Mouse (Mus musculus) myocyte (in vitro differentiated cells): ENCODE data around the gene Tac4. TPM values are rescaled to one million over a fixed set of nuclear protein-coding genes. Genes with fewer than 3 reads are reported as not detected.

Experiments used
- H3K27me3 ChIP-seq: one replicate; pipeline ENCODE4 v1.6.1; 2011; ENCODE audit not compliant: control insufficient read depth, insufficient read depth, insufficient read length
- H3K36me3 ChIP-seq: one replicate; pipeline ENCODE4 v1.6.1; 2011; ENCODE audit not compliant: control insufficient read depth, insufficient read depth
- H3K4me2 ChIP-seq: one replicate; pipeline ENCODE4 v1.6.1; 2011; ENCODE audit warnings: low read depth, control low read depth
- H3K4me3 ChIP-seq: one replicate; pipeline ENCODE4 v1.5.1; 2011; ENCODE audit warnings: mild to moderate bottlenecking, control low read depth, moderate library complexity
- H3K79me2 ChIP-seq: one replicate; pipeline ENCODE4 v1.6.1; 2011; ENCODE audit not compliant: control insufficient read depth, insufficient read depth
- H3ac ChIP-seq: one replicate; pipeline ENCODE4 v1.6.1; 2011; ENCODE audit not compliant: control insufficient read depth, insufficient read length
- CEBPB ChIP-seq: IDR thresholded peaks from 2 replicates; pipeline ENCODE4 v1.6.1; 2011; ENCODE audit warnings: mild to moderate bottlenecking, moderate library complexity; ENCODE audit not compliant: poor library complexity, insufficient read depth, severe bottlenecking
- E2F4 ChIP-seq: IDR thresholded peaks from one replicate; pipeline ENCODE4 v1.6.1; 2011; ENCODE audit warnings: mild to moderate bottlenecking, control low read depth, moderate library complexity; ENCODE audit not compliant: insufficient read depth
- MAX ChIP-seq: IDR thresholded peaks from one replicate; pipeline ENCODE4 v1.6.1; 2011; ENCODE audit warnings: low read depth, mild to moderate bottlenecking, control low read depth
- MYOD1 ChIP-seq, 3 experiments: IDR thresholded peaks; one replicate each; pipeline ENCODE4 v1.6.1; 2011; ENCODE audit warnings: control low read depth in 2 of 3, low read depth in 2 of 3, mild to moderate bottlenecking in 2 of 3, moderate library complexity in 1 of 3; ENCODE audit not compliant: insufficient read length in 2 of 3, control insufficient read depth in 1 of 3
- MYOG ChIP-seq, 3 experiments: IDR thresholded peaks; one replicate each; pipeline ENCODE4 v1.6.1; 2011; ENCODE audit warnings: control low read depth in 2 of 3, low read depth in 2 of 3, mild to moderate bottlenecking in 2 of 3; ENCODE audit not compliant: insufficient read length in 2 of 3, control insufficient read depth in 1 of 3, insufficient read depth in 1 of 3
- POLR2A ChIP-seq: IDR thresholded peaks from one replicate; pipeline ENCODE4 v1.6.1; 2011; ENCODE audit warnings: low read depth, mild to moderate bottlenecking, control low read depth, moderate library complexity; ENCODE audit not compliant: insufficient read length
- POLR2AphosphoS2 ChIP-seq: IDR thresholded peaks from one replicate; pipeline ENCODE4 v1.6.1; 2011; ENCODE audit warnings: low read depth, control low read depth; ENCODE audit not compliant: insufficient read length
- REST ChIP-seq: IDR thresholded peaks from one replicate; pipeline ENCODE4 v1.6.1; 2011; ENCODE audit warnings: mild to moderate bottlenecking, control low read depth, moderate library complexity; ENCODE audit not compliant: insufficient read depth, insufficient read length
- SRF ChIP-seq: IDR thresholded peaks from one replicate; pipeline ENCODE4 v1.6.1; 2011; ENCODE audit warnings: low read depth; ENCODE audit not compliant: control insufficient read depth, insufficient read length
- TCF12 ChIP-seq: IDR thresholded peaks from one replicate; pipeline ENCODE4 v1.6.1; 2011; ENCODE audit warnings: mild to moderate bottlenecking, control low read depth; ENCODE audit not compliant: poor library complexity, insufficient read depth, severe bottlenecking
- TCF3 ChIP-seq: IDR thresholded peaks from one replicate; pipeline ENCODE4 v1.6.1; 2011; ENCODE audit warnings: low read depth, control low read depth; ENCODE audit not compliant: insufficient read length
- USF1 ChIP-seq: IDR thresholded peaks from one replicate; pipeline ENCODE4 v1.6.1; 2011; ENCODE audit warnings: low read depth, mild to moderate bottlenecking, control low read depth, moderate library complexity
- polyA plus RNA-seq: library from polyadenylated mRNA; unstranded; fragments of >200 nt; fragmentation: generic; extraction: Trizol; gene quantifications from one replicate; pipeline ENCODE4 v1.2.1, GENCODE M21; 2012; ENCODE audit warnings: missing spikeins

Tac4 gene
- polyA plus RNA-seq, 1 experiment = 8.3 TPM

DNA sequence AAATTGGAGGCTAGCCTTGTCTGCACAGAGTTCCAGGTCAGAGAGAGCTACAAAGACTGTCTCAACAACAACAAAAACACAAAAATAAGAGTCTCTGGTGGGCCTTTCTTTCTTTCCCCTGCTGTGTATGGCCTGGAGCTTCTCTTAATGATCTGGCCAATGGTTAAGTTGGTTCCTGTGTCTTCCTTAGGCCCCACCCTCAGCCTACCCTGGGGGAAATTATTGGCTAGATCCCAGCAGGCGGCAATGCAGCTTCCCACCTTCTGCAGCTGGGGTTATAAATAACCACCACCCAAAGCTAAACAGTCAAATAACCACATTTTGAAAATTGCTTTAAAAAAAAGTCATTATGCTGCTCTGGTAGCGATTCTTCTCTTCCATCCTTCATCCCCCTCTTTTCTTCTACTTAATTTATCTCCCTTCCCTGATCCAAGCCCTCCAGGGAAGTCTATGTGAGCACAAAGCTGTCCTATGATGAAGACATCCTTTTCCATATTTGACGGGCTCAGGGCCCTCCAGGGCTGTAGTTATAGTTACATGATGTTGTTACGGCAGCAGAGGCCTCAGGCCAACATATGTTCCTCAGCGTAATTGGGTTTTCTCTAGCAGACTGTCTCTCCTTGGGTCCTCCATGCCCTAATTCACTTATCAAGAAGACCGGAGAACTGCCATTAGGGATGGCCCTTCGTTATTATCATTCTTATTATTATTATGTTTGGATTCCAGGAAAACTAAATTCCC, 54.1 kb downstream of the Tac4 start:
- no peak overlapping the region for H3K4me2 ChIP-seq
- no peaks in the 10 kb centered on the region for H3K36me3 ChIP-seq
- H3ac ChIP-seq = no peak overlapping the region
- no peak for TF ChIP-seq USF1
- TF ChIP-seq MYOG (IDR thresholded peaks at IDR 0.05; ENCODE audit: control insufficient read depth in 1 of 3, insufficient read depth in 1 of 3, insufficient read length in 2 of 3, low read depth in 2 of 3) = no peak
- H3K4me3 ChIP-seq = no peak overlapping the region
- no peaks in the 10 kb centered on the region for H3K27me3 ChIP-seq
- H3K79me2 ChIP-seq = peaks cover 4% of the 10 kb centered on the region

DNA sequence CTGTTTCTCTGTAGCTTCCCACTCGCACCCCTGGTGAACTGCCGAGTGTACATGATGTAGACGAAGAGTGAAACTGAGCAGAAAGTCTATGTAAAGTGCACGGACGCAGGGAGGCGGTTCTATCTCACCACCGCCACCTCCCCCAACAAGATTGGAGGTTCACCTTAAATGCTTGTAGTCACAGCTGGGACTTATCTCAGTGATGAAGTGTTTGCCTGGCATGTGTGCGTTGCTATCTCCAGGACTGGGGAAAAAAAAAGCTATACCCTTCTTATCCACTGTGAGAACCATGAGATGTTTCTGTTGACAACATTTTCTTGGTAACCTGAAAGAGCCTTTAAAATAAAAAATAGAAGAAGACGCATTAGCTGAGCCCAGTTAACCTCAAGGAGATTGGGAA, 56.8 kb downstream of the Tac4 start:
- H3K4me3 ChIP-seq = no peak overlapping the region
- TF ChIP-seq POLR2A = no peak
- no peak for TF ChIP-seq MYOD1 (IDR thresholded peaks at IDR 0.05; ENCODE audit: control insufficient read depth in 1 of 3, insufficient read length in 2 of 3, low read depth in 2 of 3)
- no peak for TF ChIP-seq USF1
- no peak for TF ChIP-seq TCF3
- TF ChIP-seq TCF12 = no peak
- TF ChIP-seq POLR2AphosphoS2 = no peak
- no peak for TF ChIP-seq MAX
- no peak for TF ChIP-seq REST
- no peak for TF ChIP-seq E2F4
- no peak for TF ChIP-seq SRF
- no peak for TF ChIP-seq MYOG (IDR thresholded peaks at IDR 0.05; ENCODE audit: control insufficient read depth in 1 of 3, insufficient read depth in 1 of 3, insufficient read length in 2 of 3, low read depth in 2 of 3)
- no peak for TF ChIP-seq CEBPB
- H3K27me3 ChIP-seq = no peaks in the 10 kb centered on the region
- no peaks in the 10 kb centered on the region for H3K79me2 ChIP-seq
- H3K4me2 ChIP-seq = no peak overlapping the region
- H3ac ChIP-seq = no peak overlapping the region
- no peaks in the 10 kb centered on the region for H3K36me3 ChIP-seq

Other genes with a start within 250 kb of the Tac4 start
- gene Pdk2, start 220.2 kb upstream of the Tac4 start, polyA plus RNA-seq = 33.3 TPM
- gene Itga3, start 184.7 kb upstream of the Tac4 start, polyA plus RNA-seq = 19.9 TPM
- 6.3 TPM for gene Dlx3, start 141.4 kb upstream of the Tac4 start, polyA plus RNA-seq
- gene Dlx4, start 115.3 kb upstream of the Tac4 start, polyA plus RNA-seq = 0.49 TPM
- 52.2 TPM for gene Kat7, start 48.7 kb downstream of the Tac4 start, polyA plus RNA-seq
- gene Fam117a, start 75.5 kb downstream of the Tac4 start, polyA plus RNA-seq = 9.7 TPM
- 66.7 TPM for gene Slc35b1, start 123.2 kb downstream of the Tac4 start, polyA plus RNA-seq
- 54.8 TPM for gene Spop, start 152.6 kb downstream of the Tac4 start, polyA plus RNA-seq